Mouse (Mus musculus) testis, postnatal 10 days (tissue): ENCODE data around the gene Mettl27.
"Not testable (repeated sequence)": the region's sequence is repeated elsewhere in the genome, so short reads cannot be mapped to it uniquely, and the experiment has no call there.

Source experiments
- DNase-seq: peaks from one replicate; pipeline ENCODE4 v3.0.0; 2021; ENCODE audit warnings: low spot score

Mettl27 gene

DNA sequence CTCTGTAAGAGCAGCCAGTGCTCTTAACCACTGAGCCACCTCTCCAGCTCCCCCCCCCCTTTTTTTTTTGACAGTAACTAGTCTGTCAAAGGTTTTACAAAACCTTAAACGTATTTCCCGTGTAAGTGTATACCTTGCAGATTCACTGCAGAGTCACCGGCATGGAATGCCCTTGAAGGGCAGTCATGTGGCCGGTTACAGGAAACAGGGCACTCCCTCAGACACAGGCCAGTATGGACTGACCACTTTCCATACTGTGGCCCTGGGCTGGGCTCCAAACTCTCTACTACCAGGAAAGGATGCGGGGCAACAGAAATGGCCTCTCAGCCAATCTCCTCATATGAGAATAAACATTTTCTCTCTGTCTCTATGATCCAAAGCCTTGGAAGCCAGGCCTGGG is 23.3 kb downstream of the Mettl27 start:
- no peak for DNase-seq

DNA sequence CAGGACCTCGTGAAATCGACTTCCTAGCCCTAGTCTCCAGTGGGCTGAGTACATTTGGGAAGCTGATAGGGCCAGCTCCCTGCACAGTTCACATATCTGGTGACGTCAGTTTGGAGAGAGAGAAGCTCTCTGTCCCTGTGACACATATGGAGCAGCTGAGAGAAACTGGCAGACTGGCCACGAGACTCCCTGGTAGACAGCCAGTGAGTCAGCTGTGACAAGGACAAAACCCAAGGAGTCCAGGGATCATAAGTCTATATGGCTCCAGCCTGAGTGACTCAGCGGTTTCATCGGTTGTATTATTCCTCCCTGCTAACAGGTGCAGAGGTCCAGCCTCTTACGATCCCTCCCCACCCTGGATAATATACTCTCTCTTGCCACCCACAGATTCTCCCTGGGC is 26.9 kb downstream of the Mettl27 start:
- DNase-seq, result no peak

DNA sequence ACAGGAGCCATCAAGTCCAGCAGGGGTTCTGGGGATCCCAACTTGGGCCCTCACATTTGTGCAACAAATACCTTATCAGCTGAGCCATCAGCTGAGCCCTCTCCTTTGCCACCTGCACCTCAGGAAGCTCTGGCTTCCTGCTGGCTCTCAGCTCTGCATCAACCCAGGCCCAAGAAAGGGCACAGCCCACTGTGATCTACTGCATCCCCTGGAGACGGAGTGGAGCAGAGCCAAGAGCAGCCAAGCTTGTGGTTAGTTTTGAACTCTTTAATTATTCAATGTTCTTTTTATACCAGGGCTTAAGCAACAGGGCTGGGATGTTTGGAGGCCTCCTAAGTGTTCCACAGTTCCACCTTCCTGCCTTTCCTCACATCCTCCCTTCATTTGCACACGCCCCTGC is 28.3 kb downstream of the Mettl27 start:
- no peak for DNase-seq

DNA sequence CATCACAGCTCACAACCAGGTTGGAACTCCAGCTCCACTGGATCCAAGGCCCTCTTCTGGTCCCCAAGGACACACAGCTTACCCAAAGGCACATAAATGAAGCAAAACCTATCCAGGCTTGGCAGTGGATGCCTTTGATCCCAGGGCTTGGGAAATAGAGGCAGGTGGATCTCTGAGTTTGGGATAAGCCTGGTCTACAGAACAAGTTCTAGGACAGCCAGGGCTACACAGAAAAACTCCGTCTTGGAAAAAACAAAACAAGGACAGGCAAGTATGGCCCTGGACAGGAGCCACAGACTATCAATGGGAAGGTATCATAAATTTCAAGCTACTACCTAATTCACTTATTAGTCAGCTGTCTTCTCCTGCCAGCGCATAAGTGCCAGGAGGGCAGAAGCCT is 29.4 kb downstream of the Mettl27 start:
- DNase-seq, result no peak

DNA sequence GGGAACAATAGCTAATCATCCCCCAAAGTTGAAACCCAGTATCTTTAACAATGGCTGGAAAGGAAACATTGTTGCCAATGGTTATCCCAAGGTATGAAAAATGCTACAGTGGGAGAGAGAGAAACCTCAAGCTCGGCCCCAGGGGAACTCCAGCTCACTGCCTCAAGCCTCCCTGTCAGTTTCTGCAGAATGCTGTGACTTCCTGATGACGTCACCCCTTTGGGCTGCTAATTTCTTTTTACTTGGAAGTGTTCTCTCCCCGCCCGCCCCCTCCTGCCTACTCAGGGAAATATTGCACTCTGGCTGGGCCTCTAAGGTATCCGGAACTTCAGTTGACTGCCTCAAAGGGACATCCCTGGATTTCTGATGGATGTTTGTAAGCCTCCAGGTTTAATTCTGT is 31.4 kb downstream of the Mettl27 start:
- DNase-seq, result peak; percentile 68

DNA sequence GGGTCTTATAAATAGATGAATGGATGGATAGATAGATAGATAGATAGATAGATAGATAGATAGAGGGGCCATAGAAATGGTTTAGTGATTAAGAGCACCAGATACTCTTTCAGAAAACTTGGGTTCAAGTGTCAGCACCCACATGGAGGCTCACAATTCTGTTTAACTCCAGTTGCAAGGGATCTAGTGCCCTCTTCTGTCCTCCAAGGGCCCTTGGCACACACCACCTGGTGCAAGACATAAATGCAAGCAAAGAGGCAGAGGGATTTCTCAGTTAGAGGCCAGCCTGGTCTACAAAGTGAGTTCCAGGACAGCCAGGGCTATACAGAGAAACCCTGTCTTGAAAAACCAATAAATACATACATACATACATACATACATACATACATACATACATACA is 32.5 kb downstream of the Mettl27 start:
- not testable (repeated sequence) for DNase-seq

DNA sequence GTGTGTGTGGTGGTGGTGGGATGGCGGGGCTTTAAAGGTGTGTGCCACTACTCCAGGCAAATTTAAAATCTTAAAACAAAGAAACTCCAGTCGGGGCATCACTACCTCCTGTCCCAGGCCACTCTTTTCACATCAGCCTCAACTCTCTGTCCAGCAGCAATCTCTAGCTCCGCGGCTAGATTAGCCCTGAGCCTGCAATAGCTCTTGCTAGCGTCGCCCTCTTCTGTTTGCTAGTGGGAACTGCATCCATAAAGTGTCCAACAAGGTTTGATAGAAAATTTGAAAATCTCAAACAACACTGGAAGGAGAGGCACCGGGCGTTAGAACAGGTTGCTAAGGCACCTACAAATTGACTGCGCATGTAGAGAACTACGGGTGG is 33.3 kb downstream of the Mettl27 start:
- DNase-seq, result peak; percentile 82

DNA sequence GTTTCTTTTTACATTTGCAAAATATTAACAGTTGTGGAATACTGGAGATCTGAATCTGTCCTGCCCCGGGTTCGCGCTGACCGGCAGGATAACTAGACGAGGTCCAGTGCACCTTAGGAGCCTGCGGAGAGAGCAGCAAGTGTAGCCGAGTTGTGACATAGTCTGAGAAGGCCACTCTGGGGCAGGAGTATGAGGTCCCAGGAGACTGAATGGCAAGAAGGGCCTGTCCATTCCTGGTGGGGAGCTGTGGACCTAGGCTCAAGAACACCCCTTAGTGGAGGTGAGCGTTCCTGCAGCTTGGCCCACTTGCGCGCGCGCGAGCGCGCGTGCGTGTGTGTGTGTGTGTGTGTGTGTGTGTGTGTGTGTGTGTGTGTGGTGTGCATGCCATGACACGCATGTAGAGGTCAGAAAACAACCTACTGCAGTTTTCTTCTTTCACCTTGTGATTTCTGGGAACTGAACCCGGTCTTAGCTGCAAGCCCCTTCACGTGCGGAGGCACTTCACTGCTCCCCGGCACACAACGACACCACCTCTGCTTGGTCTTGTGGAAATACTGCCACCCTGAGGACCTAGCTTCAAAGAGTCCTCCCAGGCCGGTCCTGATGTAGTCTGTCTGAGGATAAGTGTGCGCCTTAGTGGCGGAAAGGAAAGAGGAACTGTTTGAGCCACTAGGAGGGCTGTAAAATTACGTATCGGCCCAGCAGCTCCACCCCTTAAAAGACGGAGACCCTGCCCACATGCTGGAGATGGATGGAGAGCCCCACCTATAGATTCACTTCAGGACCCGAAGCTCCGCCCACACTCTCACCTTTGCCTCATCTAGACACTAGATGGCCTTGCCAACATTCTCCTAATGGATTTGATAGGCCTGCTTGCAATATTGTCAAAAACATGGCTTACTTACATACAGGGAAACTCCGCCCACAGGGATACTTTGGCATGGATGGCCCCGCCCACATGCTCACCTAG is 34.0 kb downstream of the Mettl27 start:
- DNase-seq, result peak; percentile 65

DNA sequence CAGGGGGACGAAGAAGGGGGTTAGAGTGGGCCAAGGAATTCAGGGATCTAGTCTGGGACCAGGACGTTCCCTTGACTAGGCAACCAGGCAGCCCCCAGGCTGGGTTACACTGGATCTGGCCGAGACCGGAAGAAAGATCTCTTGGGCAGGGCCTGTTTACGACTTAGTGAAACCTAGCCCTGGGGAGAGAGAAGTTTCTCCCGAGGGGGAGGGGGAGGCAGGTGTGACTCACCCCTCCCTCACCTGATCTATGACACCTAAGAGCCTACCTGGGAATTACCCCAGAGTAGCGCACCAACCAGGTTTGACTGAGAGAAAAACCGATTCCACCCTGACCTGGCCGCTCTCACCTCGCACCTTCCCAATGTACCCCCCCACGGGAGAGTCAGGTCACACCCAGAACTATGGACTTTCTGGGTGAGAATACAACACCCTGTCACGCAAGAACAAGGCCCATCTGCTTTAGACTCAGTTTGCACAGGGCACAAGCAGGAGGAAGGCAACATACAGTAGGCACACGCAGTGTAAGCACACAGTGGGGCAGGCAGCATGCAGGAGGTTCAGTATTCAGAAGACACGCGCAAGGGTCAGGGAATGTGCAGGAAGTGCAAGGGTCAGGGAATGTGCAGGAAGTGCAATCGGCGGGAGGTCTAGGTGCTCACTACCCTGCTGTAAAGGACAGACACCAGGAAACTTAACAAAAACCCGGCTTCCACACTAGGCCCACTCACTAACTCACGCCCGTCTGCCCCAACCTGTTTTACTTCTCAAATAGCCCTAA is 35.2 kb downstream of the Mettl27 start:
- DNase-seq, result no peak

DNA sequence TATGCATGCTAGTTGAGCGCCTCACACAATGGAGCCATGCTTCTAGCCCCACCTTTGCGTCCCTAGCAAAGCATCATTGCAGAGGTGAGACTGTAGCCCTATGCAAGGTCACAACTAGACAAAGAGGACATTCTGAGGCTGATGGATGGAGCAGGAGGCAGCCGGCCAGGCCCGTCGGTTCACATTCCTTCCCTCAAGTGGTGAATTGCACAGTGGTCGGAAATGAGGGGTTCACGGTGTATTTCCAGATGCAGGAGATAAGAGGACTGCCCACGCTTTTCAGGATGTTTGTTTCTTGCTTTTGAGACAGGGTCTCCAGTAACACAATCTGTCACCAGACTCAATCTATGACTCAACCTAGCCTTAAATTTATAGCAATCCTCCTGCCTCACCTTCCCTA is 38.5 kb downstream of the Mettl27 start:
- DNase-seq, result no peak

DNA sequence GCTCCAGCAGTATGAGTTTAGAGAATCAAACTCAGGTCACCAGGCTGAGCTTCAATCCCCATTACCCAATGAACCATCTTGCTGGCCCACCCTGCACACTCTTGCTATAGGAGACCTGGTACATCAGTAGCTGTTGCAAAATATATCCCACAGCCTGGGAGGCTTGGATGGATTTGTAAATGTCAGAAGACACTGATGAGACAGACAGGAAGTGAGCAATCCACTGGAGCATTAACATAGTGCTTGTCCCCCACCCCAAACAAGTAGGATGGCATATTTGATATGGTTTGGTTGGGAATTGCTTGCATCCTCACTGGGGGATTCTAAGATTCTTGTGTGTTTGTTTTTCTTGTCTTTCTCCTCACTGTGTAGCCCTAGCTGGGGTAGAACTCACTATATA is 40.9 kb downstream of the Mettl27 start:
- DNase-seq, result no peak

DNA sequence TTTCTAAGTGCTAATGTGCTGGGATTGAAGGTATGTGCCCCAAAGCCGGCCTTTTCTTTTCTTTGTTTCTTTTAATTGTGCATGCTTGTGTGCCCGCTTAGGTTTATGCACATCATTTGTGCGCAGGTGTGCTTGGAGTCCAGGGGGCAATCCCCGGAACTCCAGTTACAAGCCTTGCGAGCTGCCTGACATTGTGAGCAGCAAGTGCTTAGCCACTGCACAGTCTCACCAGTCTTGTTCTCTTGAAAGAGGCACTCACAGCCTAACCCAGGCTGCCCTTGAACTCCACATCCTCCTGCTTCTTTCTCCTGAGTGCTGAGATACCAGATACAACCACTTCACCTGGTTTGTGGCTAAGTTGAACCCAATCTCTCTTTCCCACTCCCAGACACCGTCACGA is 41.4 kb downstream of the Mettl27 start:
- no peak for DNase-seq

DNA sequence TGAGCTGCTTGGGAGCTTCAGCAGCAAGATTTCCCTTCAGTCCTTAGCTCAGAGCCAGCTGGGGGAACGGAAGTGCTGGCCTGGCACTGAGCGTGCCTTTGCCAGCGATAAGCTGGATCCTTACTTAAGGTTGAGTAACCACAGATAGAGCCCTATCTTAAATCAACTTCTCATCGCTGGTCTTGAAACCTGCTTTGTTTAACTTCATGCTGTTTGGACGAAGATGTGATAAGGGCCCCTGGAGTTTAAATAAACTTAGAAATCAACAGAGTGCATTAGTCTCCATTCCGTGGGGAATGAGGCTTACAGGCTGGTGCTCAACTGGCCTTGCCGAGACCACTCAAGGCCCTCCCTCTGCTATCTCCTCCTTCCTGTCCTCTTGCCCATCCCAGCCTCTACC is 42.1 kb downstream of the Mettl27 start:
- DNase-seq, result no peak

DNA sequence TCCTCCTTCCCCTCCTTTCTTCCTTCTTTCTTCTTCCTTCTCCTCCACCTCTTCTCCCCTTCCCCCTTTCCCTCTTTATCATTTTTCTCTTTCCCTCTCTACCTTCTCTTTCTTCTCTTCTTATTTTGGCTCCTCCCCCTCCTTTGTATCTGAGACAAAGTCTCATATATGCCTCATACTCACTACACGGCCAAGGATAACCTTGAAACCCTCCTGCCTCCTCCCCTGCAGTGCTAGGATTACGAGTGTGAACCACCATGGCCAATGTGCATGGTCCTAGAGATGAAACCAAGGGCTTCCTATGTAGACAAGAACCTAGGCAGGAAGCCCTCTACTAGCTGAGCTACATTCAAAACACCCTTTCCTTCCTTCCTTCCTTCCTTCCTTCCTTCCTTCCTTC is 42.8 kb downstream of the Mettl27 start:
- DNase-seq, result no peak

DNA sequence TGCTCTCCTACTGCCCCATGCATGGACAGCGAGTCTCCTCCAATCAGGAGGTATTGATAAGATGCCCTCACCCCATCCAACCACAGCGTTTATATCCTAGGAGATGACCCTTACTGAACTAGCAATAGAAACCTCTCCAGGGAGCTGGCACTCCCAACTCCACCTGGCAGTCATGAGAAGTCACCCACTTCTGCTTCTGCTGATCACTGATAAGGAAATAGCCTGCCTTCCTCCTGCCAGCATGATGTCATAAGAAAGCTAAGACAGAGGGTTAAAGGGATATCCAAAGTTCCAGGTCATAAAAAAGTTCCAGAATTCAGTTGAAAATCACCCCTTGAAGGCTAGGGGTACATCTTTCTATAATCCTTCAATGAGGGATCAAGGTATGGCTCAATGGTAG is 44.0 kb downstream of the Mettl27 start:
- DNase-seq, result no peak

DNA sequence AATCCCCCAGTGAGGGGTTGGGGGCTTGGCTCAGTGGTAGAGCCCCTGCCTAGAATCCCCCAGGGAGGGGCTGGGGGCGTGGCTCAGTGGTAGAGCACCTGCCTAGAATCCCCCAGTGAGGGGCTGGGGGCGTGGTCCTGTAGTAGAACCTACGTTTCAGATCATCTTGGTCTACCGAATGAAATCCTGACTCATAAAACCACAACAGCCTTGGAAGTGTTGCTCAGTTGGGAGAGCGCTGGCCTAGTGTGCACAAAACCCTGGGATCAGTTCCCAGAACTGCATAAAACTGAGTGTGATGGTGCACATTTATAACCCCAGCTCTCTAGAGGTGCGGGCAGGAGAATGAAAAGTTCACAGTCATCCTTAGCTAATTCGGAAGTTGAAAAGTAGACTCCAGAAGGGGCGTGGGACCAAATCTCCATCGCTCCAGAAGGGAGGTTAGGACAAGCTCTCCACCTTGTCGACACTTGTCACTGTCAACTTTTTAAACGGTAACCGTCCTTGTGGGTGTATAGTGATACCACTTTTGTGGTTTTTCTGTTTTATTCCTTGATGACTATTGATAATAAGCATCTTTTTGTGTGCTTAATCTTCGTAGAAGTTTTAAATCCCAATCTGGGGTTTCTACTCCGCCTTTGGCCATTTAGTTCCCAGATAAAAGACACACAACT is 44.5 kb downstream of the Mettl27 start:
- DNase-seq, result no peak

DNA sequence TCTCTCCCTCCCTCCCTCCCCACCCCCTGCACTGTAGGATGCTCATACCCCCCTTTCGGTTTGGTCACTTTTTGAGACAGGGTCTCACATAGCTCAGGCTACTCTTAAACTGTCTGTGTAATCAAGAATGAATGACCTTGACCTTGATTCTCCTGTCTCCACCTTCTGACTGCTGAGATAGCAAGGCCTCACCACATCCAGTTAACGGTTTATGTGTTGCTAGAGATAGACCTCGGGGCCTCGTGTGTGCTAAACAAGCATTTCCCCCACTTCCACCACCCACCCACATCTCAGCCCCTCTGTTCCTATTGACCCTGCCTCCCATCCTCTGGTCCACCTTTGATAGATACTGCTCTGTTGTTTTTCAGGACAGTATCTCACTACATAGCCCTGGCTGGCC is 45.7 kb downstream of the Mettl27 start:
- DNase-seq, result no peak

DNA sequence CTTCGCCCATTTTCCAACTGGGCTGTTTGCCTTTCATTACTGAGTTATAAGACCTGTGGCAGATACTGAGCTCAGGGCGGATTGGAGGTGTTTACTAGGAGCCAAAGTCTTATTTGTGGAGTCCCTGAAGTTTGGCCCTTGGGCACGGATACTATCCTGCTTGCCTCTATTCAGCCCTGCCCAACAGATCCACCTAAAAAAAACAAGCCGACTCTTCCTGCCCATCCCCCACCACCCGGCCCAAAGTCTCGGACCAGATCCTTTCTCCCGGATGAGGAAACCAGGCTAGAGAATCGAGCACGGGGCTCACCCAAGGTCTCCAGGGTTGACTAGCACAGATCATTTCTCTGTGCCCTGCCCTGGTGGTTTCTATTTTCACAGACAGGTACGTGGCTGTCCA is 49.0 kb downstream of the Mettl27 start:
- DNase-seq, result no peak

DNA sequence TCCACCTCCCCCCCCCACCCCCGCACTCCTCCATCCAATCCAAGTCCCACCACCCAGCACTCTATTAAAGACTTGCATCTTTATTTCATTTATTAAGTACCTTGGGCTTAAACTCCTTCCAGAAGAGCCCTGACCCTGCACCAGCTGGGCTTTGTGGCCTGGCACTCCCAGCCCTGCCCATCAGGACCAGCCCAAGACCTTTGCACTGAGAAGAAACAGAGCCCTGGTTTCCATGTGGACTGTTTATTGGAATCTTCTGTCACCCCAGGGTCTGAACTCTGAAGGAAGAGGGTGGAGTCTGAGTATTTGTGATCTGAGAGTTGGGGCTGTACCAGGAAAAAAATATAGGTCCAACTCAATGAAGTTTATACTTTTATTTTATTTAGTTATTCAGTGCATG is 50.9 kb downstream of the Mettl27 start:
- DNase-seq, result no peak

DNA sequence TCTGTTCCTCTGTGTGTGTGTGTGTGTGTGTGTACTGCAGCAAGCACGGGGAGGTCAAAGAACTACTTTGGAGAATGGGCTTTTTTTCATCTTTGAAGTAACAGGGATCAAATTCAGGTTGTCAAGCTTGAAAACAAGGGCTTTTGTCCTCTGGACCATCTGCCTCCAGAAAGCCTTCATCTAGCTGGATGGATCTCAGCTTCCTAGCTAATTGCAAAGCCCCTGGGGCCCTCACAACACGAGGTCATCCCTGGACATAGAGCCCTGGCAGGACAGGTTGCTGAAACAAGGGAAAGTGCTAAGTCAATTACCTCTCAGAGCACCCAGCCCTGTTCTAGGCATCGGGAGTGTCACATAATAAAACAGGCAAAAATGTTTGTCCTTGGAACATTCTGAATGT is 51.6 kb downstream of the Mettl27 start:
- no peak for DNase-seq

DNA sequence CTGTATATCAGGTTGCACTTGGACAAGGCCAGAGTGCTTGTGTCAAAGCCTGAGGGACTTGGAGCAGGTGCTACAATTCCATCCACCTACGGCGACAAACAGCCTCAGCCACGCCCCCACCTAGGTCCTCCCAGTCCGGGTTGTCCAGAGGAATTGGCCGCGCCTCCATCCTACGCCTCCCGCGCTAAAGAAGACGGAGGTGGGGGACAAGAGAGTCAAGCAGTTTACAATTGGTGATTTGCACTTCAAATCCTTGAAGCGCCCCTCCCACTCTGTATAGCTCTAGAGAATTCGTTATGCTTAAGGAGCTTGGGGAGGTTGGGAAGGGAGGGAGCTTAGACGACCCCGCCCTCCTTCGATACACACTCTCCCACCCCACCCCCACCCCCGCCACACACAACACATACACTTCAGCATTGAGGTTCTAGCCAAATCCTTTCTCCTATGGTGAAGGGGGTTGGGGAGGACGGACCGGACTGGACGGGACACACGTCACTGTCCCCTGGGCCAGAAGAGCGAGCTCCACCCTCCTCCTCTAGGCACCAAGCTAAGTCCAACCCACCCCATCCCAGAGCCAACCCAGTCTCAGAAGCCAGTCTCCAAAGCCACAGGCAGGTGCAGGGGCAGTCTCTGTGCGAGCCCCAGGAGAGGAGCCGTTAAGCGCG is 53.6 kb downstream of the Mettl27 start, which contains the start of gene Cldn3:
TSS of gene Cldn3 (plus strand) at position 582 of the 665 bp plus-strand sequence.
- peak; percentile 61 for DNase-seq
